Mouse (Mus musculus): ENCODE data around the gene B4galnt3. TPM values are rescaled to one million over a fixed set of nuclear protein-coding genes. Genes with fewer than 3 reads are reported as not detected.

Gene B4galnt3
- not detected in 2 replicates for polyA plus RNA-seq (2011; ENCODE audit: insufficient read length, low read depth, missing spikeins)

GRCm38 (mm10) chr6:120294056-120294784, at the start of gene B4galnt3, which contains the start of gene D330020A13Rik:
Gene B4galnt3 (minus strand): TSS chr6:120294559.
Gene D330020A13Rik (plus strand): TSS chr6:120294364.
- Histone ChIP-seq H3K4me3 (ENCODE audit: insufficient read depth, low read length) (peak within 1 kb of the TSS; percentile 42), H3K4me1 (ENCODE audit: control insufficient read depth, insufficient read depth, low read length) (no peaks in the 10 kb centered on the region), H3K27ac (ENCODE audit: insufficient read depth, low read length) (no peak within 1 kb of the TSS)
- TF ChIP-seq CTCF (IDR thresholded peaks at IDR 0.05; ENCODE audit: borderline replicate concordance, insufficient read depth, low read length) (no peak), POLR2A (IDR thresholded peaks at IDR 0.05; ENCODE audit: low read depth, low read length) (no peak)

- no peak overlapping the region for H3K27ac ChIP-seq (ENCODE audit: insufficient read depth, low read length)
- no peak for TF ChIP-seq POLR2A (IDR thresholded peaks at IDR 0.05; ENCODE audit: low read depth, low read length)
- no peak for TF ChIP-seq CTCF (IDR thresholded peaks at IDR 0.05; ENCODE audit: borderline replicate concordance, insufficient read depth, low read length)
These were observed 49.6 kb upstream of the B4galnt3 start for GRCm38 (mm10) chr6:120343992-120344391.

GRCm38 (mm10) chr6:120332351-120332750, 38.0 kb upstream of the B4galnt3 start:
- Histone ChIP-seq H3K4me3 (ENCODE audit: insufficient read depth, low read length) (no peak overlapping the region), H3K27ac (ENCODE audit: insufficient read depth, low read length) (no peak overlapping the region), H3K4me1 (ENCODE audit: control insufficient read depth, insufficient read depth, low read length) (no peaks in the 10 kb centered on the region)
- TF ChIP-seq POLR2A (IDR thresholded peaks at IDR 0.05; ENCODE audit: low read depth, low read length) = no peak
- TF ChIP-seq CTCF (IDR thresholded peaks at IDR 0.05; ENCODE audit: borderline replicate concordance, insufficient read depth, low read length) = no peak

More at GRCm38 (mm10) chr6:120343992-120344391, 49.6 kb upstream of the B4galnt3 start:
- Histone ChIP-seq H3K4me1 (ENCODE audit: control insufficient read depth, insufficient read depth, low read length) (no peaks in the 10 kb centered on the region), H3K4me3 (ENCODE audit: insufficient read depth, low read length) (no peak overlapping the region)

- TF ChIP-seq CTCF (IDR thresholded peaks at IDR 0.05; ENCODE audit: borderline replicate concordance, insufficient read depth, low read length) (peak; percentile 75; the same call in 1 of the 2 replicates), POLR2A (IDR thresholded peaks at IDR 0.05; ENCODE audit: low read depth, low read length) (no peak)
These were observed 30.1 kb upstream of the B4galnt3 start for GRCm38 (mm10) chr6:120324295-120324927.

GRCm38 (mm10) chr6:120320369-120320768, 26.0 kb upstream of the B4galnt3 start:
- Histone ChIP-seq H3K4me3 (ENCODE audit: insufficient read depth, low read length) (no peak overlapping the region), H3K27ac (ENCODE audit: insufficient read depth, low read length) (no peak overlapping the region), H3K4me1 (ENCODE audit: control insufficient read depth, insufficient read depth, low read length) (no peaks in the 10 kb centered on the region)
- TF ChIP-seq POLR2A (IDR thresholded peaks at IDR 0.05; ENCODE audit: low read depth, low read length) = no peak
- no peak for TF ChIP-seq CTCF (IDR thresholded peaks at IDR 0.05; ENCODE audit: borderline replicate concordance, insufficient read depth, low read length)

More at GRCm38 (mm10) chr6:120324295-120324927, 30.1 kb upstream of the B4galnt3 start:
- H3K4me3 ChIP-seq (ENCODE audit: insufficient read depth, low read length) = no peak overlapping the region
- H3K4me1 ChIP-seq (ENCODE audit: control insufficient read depth, insufficient read depth, low read length) = no peaks in the 10 kb centered on the region
- H3K27ac ChIP-seq (ENCODE audit: insufficient read depth, low read length) = no peak overlapping the region

GRCm38 (mm10) chr6:120319129-120319528, 24.8 kb upstream of the B4galnt3 start:
- no peak overlapping the region for H3K27ac ChIP-seq (ENCODE audit: insufficient read depth, low read length)
- H3K4me3 ChIP-seq (ENCODE audit: insufficient read depth, low read length) = no peak overlapping the region
- TF ChIP-seq POLR2A (IDR thresholded peaks at IDR 0.05; ENCODE audit: low read depth, low read length) (no peak), CTCF (IDR thresholded peaks at IDR 0.05; ENCODE audit: borderline replicate concordance, insufficient read depth, low read length) (no peak)
- H3K4me1 ChIP-seq (ENCODE audit: control insufficient read depth, insufficient read depth, low read length) = no peaks in the 10 kb centered on the region

- Histone ChIP-seq H3K27ac (ENCODE audit: insufficient read depth, low read length) (no peak overlapping the region), H3K4me1 (ENCODE audit: control insufficient read depth, insufficient read depth, low read length) (no peaks in the 10 kb centered on the region), H3K4me3 (ENCODE audit: insufficient read depth, low read length) (no peak overlapping the region)
- TF ChIP-seq CTCF (IDR thresholded peaks at IDR 0.05; ENCODE audit: borderline replicate concordance, insufficient read depth, low read length) = no peak
- TF ChIP-seq POLR2A (IDR thresholded peaks at IDR 0.05; ENCODE audit: low read depth, low read length) = no peak
These were observed 24.1 kb upstream of the B4galnt3 start for GRCm38 (mm10) chr6:120318303-120318940.

GRCm38 (mm10) chr6:120312443-120312842, 18.1 kb upstream of the B4galnt3 start:
- no peak overlapping the region for H3K27ac ChIP-seq (ENCODE audit: insufficient read depth, low read length)
- TF ChIP-seq CTCF (IDR thresholded peaks at IDR 0.05; ENCODE audit: borderline replicate concordance, insufficient read depth, low read length) = no peak
- no peak for TF ChIP-seq POLR2A (IDR thresholded peaks at IDR 0.05; ENCODE audit: low read depth, low read length)
- H3K4me1 ChIP-seq (ENCODE audit: control insufficient read depth, insufficient read depth, low read length) = no peaks in the 10 kb centered on the region
- H3K4me3 ChIP-seq (ENCODE audit: insufficient read depth, low read length) = no peak overlapping the region

GRCm38 (mm10) chr6:120309787-120310186, 15.4 kb upstream of the B4galnt3 start:
- Histone ChIP-seq H3K27ac (ENCODE audit: insufficient read depth, low read length) (no peak overlapping the region), H3K4me1 (ENCODE audit: control insufficient read depth, insufficient read depth, low read length) (no peaks in the 10 kb centered on the region), H3K4me3 (ENCODE audit: insufficient read depth, low read length) (no peak overlapping the region)
- TF ChIP-seq POLR2A (IDR thresholded peaks at IDR 0.05; ENCODE audit: low read depth, low read length) (no peak), CTCF (IDR thresholded peaks at IDR 0.05; ENCODE audit: borderline replicate concordance, insufficient read depth, low read length) (no peak)
